Mouse (Mus musculus) mouse embryonic stem cell (cell line): Measurements from ENCODE around the gene Gm904.
"Not testable (repeated sequence)": the region's sequence is repeated elsewhere in the genome, so short reads cannot be mapped to it uniquely, and the experiment has no call there.

Experiments used
- in situ Hi-C, 2 experiments: fragments of 300-500 bp; cut with MboI; formaldehyde crosslinking; loops; 1 replicate in 1 of 2; 3 replicates in 1 of 2; pipeline ENCODE4 v1.14.3; 2019 to 2020; ENCODE audit warnings: low sequenced_read_pairs in 2 of 2, low pct_unique_long_range_greater_than_20kb in 1 of 2, mixed read lengths in 1 of 2; ENCODE audit not compliant: unreplicated experiment in 1 of 2

Gene Gm904

GRCm38 (mm10) chr13:50642928-50643327 is at the start of gene Gm904:
TSS of gene Gm904 (plus strand) at chr13:50643228.
- in situ Hi-C loops, result not testable (repeated sequence)

GRCm38 (mm10) chr13:50648771-50649170 is 5.7 kb downstream of the Gm904 start:
- in situ Hi-C loops, result not testable (repeated sequence)
